Mouse (Mus musculus) thymus, postnatal 25 days (tissue): ENCODE measurements around the gene Mrtfb.

Experiments
- DNase-seq: peaks from one replicate; pipeline ENCODE4 v3.0.0; 2022

Mrtfb gene

DNA sequence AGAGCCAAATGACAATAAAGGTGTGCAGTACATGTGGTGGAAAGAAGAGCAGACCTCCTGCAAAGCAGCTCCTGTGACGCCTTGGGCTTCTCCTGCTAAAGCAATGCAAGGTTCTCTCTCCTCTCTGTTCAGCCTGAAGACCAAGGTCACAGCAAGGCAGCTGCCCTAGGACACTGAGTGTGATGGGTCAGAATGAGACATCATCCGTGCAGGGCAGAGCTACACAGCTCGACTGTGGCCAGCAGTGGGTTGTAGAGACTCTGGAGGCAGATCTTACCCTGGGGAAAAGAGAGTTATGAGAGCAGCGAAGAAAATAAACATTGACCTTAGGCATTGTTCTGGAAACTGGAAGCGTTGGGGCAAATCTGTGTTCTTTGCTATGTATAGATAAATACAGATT, 98.2 kb downstream of the Mrtfb start:
- DNase-seq = no peak

DNA sequence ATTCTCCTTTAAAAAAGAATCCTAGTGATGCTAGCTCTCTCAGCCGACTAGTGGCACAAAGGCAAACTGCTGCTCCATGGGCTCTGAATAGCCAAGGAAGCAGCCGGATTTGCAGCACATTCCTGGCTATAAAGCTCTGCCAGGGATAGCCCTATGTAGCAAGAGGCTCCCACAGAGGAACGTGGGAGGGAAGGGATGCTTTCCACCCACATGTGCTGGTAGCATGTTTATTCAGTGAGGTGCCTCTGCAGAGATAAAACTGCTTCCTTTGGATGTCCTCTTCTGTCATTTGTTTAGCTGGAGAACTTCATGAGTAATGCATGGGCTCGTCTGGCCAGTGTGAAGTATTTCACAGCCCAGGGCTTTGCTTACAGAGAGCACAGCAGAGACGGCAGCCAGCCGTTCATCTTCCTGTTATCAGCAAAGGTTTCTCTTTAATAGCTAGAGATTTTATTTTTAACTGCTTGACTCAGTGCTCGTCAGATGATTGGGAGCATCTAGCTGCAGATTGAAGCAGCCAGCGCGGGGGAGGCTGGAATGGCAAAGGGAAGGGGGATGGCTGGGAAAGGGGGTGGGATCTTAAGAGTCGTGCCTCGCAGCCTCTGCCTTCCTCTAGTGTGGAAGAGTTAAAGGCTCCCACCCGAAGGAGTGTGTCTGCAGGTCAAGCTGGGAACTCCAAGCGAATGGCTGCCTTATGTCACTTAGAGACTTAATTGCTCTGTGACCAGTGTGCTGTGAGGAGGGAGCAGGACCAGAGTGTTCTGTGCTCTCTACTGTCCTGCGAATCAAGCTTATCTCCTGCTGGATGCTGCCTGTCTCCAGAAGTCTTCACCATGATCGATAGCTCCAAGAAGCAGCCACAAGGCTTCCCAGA, 101.8 kb downstream of the Mrtfb start:
- DNase-seq = no peak

DNA sequence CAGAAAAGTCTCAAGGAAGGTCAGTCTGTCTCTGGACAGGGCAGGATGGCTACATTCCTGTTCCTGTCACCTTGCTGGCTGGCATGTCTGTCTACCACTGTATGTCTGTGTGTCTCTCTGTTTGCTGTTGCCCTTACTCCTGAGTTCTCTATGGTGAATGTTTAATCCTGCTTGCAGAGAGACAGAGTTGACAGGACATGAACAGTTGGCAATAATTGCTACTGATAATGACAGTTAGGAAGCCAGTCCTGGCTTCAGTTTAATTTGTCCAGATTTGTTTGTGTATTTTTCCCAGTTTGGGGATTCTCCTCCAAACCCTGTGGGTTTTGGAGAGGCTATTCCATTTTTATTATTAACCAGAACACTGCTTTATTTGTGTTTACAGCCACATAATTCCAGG, 102.5 kb downstream of the Mrtfb start:
- DNase-seq = no peak

DNA sequence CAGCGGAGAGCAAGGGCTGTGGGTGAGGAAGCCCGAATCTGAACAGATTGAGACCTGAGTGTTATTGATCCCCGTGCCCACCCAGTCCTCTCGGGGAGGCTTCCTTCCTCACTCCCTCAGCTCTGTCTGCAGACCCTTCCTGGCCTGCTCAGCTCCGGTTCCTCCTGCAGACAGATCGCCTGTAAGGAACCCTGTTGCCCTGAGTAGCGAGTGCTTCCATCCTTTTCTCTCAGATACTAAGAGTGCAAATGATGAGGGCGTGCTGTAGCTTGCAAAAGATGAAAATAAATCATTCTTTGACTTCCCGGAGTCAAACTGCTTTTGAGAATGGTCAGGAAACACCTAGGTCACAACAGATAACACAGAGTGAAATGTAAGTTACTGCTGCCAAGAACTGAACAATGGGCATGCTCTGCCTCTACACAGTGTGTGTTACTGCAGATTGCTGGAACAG, 103.2 kb downstream of the Mrtfb start:
- no peak for DNase-seq

DNA sequence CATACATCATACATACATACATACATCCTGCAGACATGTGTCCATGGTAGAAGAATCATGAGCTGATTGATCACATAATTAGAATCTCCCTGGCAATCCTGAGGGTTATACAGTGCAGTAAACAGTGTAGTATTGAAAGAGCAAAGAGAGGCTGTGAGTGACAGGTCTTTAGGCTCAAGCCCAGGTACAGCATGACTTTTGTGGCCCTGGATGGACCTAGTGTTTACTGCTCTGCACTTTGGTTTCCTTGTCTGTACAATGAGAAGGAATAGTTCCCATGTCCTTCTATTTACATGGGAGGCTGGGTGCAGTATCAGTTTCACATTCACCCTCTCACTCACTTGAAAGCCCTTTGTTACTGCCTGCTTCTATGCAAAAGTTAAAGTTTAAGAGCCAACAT, 103.9 kb downstream of the Mrtfb start:
- no peak for DNase-seq

DNA sequence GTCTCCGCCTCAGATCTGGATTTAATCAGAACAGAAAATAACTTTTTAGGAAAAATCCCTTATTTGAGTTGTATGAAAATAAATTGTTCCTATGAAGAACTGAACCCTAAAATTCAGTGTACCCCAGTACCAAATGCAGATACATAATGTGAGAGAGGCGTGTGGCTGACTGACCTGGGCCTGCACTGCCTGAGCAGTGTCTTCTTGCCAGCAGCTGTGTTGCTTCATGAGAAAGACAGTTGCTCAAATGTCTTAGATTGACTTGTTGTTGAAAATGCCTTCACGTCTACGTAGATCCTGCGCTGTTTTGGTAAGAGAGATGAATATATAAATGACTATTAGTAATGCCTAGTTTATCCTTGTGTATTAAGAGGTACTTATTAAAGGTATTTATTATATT, 104.6 kb downstream of the Mrtfb start:
- no peak for DNase-seq

DNA sequence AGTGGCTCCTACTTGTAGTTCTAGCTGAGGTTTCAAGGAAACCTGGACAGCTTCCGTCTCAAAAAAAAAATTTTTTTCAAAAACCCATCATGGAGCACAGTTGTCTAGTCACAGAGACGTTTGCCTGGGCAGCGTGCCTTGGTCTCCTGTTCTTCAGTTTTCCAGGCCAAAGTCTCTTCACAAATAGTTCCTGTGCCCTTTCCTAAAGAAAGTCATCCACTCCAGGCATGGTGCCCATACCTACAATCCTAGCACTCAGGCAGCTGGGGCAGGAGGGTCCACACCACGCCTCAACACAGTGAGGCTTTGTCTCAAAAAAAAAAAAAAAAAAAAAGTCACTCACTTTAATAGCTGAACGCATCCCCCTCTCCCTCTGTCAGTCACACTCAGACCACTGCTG, 106.9 kb downstream of the Mrtfb start:
- no peak for DNase-seq

DNA sequence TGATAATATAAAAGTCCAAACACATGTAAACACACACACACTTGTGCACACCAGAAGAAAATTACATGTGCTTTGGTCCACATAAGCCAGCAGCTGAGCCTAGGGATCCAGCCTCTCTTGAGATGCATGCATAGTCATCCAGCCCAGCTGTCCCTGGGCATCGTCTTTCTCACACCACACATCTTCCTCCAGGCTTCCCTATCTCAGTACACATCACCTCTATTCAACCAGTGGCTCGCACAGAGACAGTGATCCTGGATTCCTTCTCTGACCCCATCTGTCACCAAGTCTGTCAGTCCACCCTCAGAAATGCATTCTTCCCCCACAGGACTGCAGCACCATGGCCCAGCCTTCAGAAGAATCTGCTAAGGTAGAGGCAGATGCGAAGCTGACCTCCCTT, 107.9 kb downstream of the Mrtfb start:
- no peak for DNase-seq

DNA sequence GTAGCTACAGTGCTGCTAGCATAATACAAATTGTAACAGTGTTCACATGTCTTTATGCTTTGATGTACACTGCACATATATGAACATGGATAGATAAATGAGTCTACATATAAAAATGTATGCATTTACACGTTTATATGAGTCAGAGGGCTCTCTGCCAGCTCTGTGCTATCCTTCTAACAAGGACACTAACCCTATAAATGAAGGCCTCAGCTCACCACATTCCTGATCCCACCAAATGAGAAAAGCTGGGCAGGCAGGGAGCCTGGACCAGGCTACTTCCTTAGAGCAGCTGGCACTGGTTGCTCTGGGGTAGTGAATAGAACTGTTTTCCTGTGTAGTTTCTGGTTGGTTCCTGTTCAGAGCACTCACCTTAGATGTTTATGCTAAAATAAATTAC, 110.0 kb downstream of the Mrtfb start:
- DNase-seq = no peak

DNA sequence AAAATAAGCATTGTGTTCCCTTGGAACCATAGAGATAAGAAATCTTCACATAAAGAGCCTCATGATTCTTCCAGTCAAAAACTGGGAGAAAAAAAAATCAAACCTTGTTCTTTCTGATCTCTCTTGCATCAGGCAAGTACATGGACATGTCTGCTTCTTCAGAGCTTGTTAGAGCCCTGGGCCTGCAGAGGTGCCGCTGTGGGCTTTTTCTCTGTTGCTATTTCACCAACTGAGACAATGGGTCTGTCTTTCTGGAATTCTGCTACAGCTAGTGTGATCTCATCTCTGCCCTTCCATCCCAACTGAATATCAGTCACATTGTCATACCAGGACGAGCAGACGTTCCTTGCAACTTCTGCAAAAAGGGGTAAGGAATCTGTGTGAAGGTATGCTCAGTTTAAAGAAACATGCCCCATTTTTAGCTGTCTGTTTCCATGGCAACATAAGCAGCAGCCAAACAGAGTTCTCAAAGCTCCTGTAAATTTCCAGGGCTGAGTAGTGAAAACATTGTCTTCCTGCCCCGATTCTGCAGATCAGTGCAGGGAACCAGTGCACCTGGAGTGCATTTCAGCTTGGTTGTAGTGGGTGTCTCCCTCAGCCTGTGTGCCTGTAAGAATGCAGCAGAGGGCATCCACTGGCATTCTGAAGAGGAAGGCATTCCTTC, 110.7 kb downstream of the Mrtfb start:
- no peak for DNase-seq

DNA sequence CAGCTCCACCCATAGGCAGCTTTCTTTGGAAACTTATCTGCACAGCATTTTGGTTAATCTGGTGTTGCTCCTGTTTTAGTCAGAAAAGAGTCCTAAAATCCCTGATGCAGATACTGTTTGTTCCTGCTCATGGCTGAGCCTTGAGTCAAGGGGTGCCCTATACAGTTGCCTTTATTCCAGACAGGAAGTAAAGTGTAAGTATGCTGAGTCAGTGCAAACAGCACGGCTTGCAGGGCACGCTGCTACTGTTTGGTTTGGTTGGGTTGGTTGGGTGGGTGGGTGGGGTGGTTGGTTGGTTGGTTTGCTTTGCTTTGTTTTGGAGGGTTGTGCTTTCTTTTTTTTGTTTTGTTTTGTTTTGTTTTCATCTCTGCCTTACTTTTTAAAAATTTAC, 111.2 kb downstream of the Mrtfb start:
- DNase-seq = no peak

DNA sequence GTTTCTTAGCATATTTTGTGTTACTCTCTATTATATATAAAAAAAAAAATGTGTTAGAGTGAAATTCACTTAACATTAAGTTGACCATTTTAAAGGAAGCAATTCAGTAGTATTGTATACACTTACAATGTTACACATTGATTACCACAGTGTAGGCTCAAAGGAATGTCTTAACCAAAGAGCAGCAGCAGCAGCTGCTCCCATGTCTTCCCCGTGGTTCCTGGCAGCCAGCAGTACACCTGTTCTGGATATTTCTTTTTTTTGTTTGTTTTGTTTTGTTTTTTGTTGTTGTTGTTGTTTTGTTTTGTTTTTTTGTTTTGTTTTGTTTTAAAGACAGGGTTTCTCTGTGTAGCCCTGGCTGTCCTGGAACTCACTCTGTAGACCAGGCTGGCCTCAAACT, 112.4 kb downstream of the Mrtfb start:
- DNase-seq = no peak

DNA sequence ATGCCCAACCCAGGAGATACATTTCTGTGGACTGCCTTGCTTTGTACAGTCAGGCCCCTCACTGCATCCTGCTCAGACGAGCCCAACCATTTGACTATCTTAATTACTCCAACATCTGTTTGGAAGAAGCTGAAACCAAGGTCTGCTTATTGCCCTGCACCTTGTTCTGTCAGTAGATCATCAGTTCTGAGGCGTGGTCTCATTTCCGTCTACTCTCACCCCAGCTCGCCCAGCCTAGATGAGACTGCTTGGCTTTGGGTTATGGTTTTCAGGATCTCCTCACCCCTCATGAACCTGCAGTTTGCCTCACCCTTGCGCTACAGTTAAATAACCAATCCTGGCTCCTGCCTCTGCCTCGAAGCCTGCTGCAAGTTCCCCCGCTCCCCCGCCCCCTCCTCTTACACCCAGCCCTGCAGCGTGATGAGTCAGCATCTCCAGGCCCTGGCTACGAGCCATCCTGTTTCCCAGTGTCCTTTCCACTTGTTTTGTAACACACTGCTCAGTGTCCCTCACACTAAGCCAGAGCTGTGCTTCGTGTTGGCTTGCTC, 115.5 kb downstream of the Mrtfb start:
- no peak for DNase-seq

DNA sequence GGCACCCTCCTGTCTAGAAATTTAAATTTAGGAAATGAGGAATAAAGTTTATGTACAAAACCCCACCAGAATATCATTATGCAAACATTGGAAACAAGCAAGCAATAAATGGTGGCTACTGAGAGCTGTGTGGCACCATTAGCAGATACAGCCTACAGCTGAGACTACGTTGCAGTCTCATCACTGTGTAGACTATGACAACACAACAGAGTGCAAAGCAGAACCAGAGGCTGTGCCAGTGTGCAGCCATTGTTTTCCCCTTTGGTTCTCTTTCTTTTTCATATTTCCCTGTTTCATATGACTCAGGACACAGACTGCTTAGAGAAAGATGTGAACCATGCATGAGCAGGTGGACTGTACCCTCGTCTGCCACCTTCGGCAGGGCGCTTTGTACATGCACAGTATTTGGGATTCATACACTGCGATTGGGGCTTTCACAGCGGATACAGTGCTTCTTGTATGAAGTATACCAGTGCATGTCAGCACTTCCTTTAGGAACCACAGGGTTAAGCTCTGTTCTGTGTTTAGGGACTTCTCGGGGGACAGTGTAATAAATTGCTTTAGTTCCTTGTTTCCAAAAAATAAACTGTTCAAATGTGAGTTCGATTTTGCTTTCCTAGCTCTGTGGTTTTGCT, 116.7 kb downstream of the Mrtfb start:
- DNase-seq = no peak

DNA sequence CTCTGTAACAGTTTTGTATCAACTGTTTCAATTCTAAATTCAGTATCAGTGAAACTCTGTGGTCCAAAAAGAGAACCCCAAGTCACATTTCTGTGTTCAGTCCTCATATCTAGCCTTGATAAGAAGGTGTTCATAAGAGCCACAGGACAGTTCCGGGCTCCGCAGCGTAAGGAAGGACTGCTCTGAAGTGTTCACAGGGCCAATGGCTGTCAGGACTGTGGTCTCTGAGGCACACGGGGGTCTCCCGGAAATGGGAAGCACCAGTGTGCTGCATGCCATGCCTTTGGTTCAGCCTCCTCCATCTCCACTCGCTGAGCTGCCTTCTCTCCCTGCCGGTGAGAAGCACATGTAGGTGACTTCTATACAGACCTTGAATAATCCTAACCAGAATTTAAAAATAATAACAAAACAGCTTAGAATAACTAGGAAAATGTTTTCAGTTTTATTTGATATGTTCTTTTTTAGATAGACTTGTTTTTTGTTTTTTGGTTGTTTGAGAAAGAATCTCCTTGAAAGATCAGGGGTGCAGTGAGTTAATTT, 120.7 kb downstream of the Mrtfb start:
- no peak for DNase-seq

DNA sequence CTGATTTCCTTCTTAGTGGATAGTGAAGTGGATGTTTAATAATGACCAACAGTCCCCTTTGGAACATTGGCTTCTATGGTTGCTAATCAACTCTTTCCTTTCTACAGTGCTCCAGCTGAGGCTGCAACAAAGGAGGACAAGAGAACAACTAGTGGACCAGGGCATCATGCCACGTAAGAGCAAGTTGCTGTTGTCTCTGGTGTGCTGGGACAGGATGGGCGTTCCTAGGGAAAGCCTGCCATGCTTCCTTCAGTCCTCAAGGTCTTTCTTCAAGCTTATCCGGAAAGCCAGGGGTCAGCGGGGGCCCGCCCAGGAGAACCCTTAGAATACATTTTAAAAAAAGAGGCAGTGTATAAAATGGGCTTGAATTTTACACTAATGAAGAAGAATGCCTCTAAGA, 121.9 kb downstream of the Mrtfb start:
- no peak for DNase-seq

DNA sequence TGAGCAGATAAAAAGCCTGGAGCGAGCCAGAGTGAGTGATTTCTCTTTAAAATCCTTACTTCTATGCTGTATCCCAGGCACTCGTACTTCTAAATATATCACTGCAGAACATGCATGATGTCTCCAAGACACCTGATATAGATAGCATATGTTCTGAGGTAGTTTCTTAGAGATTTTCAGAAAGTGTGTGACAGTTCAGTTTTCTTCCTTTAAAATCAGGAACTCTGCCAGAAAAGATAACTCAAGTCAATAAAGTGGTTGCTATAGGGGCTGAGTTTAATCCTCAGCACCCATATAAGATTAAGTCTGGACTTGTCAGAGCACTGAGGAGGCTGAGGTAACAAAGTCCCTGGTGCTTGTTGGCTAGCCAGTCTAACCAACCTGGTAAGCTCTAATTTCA, 123.6 kb downstream of the Mrtfb start:
- no peak for DNase-seq

DNA sequence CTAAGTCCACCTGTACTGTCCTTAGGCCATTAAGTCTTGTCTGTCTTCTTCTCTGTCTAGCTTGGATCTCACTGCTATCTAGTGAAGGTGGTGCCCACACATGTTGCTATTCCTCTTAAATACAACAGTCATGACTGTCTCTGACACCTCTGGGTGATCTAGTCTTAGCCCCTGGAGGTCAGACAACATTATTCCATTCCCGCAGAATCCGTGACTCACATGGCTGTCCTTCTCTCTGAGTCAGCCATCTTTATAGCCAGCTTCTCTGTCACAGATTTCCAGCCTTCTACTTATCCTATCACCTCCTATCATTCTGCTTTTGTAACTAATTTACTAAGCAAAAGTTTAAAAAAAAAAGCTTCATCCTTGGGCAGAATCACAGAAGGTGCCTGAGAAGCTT, 125.5 kb downstream of the Mrtfb start:
- DNase-seq = no peak

DNA sequence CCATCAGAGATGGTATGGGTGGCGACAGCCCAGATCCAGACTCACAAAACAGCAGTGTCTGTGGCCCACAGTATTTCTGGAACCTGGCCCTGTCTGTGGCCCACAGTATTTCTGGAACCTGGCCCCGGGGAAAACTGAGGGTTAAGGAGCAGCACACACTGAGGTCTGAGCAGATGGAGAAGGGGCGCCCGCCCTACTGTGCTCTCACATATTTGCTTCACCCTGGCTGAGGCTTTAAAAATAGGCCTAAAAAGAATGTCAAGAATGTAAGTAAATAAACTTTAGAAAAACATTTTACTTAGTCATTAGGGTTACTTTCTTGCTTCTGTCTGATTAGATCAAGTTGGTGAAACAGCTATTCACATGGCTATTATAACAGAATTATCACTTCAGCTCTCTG, 131.0 kb downstream of the Mrtfb start:
- DNase-seq = no peak

DNA sequence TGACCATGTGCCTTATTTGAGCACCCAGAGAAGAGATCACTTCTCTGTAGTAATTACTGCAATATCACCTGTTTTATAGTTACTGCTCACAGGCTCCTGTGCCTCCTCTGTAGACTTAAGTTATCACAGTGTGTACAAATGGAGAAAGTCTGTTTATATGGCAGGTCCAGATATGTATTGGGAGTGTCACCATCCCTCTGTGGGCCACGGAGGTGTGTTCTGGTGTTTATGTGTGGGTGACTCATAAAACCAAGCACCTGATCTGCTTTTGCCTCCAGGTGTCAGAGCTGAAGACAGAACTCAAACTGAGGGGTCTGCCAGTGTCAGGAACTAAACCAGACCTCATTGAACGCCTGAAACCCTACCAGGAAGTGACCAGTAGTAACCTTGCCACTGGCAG, 144.1 kb downstream of the Mrtfb start:
- DNase-seq = no peak

DNA sequence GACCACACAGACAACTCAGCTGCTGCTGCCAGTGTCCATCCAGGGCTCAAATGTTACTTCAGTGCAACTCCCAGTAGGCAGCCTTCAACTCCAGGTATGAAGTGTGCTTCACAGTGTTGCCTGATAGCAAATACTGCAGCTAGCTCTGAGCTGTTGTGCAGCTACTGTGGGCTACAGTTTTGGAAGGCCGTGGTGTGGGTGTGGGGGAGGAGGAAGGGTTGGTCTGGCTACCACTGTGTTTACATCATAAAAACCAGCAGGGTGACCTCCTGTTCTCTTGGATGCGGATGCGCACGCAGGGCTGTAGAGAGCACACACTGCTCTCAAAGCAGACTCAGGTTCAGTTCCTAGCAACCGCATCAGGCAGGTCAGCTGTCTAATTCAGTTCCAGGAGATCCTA, 145.3 kb downstream of the Mrtfb start:
- no peak for DNase-seq

DNA sequence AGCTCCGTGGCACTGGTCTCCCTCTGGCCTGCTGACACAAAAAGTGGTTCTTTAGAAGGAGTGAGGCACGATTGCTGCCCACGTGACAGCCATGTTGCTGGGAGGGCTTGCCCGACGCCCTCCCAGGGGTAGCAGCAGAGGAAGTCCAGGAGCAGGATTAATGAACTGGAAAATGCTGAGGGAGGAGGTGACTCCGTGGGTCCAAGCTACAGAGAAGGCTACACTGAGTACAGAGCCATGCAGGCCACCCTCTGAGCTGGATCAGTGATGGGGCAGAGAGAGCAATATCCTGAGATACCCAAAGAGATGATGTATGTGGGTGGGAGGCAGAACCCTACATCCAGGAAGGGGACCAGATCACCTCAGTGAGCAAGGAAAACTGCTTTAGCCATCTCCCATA, 148.4 kb downstream of the Mrtfb start:
- no peak for DNase-seq

DNA sequence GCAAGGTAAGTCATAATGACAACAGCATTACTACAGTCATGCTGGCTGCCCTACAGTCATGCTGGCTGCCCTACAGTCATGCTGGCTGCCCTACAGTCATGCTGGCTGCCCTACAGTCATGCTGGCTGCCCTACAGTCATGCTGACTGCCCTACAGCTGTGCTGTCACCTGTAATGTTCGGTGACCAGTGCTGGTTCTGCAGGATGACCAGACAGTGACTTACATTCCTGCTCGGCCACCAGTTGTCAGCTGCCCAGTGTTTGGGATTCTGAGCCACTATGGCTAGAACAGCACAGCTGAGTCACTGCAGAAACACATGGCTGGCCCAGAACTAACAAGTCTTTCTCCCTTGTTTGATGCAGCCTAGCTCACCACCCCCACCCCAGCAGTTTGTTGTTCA, 149.1 kb downstream of the Mrtfb start:
- DNase-seq = no peak
